Mouse (Mus musculus): ENCODE measurements at regions not wholly inside any gene's neighbourhood (a gene's known extent, or its start where the extent isn't known, plus 50 kb on each side); places are given as distances from the start of the nearest gene placed in this dataset.

DNA sequence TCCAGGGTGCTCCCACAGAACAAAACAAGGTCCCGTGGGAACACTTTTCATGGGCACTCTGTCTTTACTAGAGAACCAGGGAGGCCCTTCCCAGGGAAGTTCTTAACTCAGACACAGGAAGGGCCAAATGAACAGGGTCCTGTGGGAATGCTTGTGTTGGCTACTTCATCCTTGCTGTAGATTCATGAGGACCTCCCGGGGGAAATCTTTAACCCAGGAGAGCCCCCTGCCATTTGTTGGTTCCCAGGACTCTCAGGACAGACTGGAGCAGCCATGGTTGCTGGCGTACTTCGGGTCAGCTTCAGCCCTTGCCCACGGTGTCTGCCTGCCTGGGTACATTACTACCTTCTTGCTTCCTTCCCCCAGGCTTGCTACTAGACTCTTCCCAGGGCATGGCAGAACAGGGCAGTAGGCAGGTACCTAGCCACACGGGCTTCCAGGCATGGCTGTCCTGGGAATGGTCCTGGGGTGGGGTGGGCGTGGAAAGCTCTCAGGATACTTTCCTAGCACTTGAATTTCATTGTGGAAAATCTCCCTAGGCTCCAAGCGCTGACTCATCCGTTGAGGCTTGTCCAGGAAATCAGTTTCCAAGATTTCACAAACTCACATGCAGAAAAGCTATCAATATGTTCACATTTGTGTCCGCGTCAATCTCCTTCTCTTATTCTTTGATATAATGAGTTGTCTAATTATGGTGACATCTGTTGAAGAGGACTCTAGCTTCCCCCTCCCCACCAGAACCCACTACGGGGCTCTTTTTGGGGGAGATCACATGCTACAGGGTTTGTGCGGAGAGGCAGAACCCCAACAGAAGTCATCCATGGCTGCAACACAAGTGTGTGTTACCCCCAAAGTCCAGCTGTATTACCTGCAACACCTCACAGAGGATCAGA is 148.6 kb downstream of the Sec61b start:
- DNase-seq (ENCODE audit: low spot score): no peak

- DNase-seq (ENCODE audit: low spot score): no peak
These were observed 155.5 kb downstream of the Sec61b start for GRCm38 (mm10) chr4:47630006-47630405.

DNA sequence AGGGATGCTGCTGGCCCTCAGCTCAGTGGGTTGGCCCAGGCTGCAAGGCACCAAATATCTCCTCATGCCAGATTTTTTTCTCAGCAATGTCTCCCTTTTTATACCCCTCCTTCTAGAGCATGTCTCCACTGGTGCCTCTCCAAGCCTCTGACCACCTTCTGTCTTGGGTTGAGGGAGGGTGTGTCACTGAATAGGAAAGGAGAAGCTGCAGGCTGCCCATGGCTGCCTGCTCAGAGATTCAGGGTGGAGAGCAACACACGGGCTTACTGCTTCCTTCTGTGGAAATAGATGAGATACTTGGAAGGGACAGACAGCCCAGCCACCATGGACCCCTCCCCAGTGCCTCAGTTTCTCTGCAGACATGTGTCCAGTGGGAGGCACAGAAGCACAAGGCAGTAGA is 156.0 kb downstream of the Sec61b start:
- no peak for DNase-seq (ENCODE audit: low spot score)

GRCm38 (mm10) chr4:47638876-47639494 is 164.5 kb downstream of the Sec61b start:
- peak; percentile 11 for DNase-seq (ENCODE audit: low spot score)

DNA sequence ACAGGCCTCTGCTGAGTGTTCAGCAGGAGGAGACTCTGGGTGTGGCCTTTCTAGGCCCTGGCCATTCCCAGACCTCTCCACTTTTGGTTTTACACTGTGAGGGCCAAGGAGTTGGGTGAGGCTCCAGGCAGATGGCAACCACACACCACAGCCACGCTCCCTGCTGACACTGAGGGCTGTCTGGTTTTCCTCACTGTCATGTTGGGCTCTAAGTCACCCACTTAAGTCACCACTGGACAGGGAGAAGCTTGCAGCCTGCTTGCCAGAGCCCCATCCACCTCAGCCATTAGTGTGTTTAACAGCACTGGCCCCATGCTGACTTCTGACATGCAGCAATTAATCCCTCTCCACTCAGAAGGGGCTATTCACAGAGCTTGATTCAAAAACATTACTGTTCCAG is 170.6 kb downstream of the Sec61b start:
- peak; percentile 30 for DNase-seq (ENCODE audit: low spot score)

- DNase-seq (ENCODE audit: low spot score): no peak
These were observed 174.2 kb downstream of the Sec61b start for GRCm38 (mm10) chr4:47648701-47649100.

- no peak for DNase-seq (ENCODE audit: low spot score)
These were observed 175.5 kb downstream of the Sec61b start for GRCm38 (mm10) chr4:47649951-47650350.

GRCm38 (mm10) chr4:47651521-47651920 is 177.1 kb downstream of the Sec61b start:
- no peak for DNase-seq (ENCODE audit: low spot score)

DNA sequence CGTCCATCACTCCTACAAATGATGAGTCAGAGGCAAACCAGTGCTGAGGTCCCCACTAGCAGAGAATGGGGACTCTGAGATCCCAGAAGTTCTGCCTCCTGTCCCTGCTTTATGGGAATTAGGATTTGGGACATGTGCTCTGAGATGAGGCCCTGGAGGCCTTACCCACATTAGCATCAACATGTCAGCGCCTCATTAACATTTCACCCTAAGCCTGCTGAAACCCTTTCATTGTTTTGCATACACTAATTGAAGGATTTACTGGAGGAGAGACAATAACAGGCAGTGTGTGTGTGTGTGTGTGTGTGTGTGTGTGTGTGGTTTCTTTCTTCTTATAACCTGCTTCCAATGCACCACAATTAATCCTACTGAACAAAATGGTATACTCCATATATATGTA is 178.7 kb downstream of the Sec61b start:
- peak; percentile 30 for DNase-seq (ENCODE audit: low spot score)

DNA sequence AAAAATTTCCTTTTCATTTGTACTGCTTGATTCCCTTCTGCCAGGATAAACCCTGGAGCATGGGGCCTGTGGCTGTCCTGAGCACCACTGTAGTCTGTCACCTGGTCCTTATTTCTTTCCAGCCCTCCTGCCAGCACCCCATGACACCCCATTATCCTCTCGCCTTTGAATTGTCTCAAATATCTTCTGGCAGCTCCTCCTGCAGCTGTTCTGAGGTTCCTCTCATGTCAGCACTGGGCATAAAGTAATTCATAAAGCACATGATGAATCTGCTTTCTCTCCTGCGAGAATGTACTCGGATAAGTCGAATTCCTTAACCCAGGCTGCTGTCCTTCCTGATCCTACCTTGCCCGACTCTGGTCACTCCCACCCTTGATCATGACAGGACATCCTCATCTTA is 195.1 kb downstream of the Sec61b start:
- no peak for DNase-seq (ENCODE audit: low spot score)

DNA sequence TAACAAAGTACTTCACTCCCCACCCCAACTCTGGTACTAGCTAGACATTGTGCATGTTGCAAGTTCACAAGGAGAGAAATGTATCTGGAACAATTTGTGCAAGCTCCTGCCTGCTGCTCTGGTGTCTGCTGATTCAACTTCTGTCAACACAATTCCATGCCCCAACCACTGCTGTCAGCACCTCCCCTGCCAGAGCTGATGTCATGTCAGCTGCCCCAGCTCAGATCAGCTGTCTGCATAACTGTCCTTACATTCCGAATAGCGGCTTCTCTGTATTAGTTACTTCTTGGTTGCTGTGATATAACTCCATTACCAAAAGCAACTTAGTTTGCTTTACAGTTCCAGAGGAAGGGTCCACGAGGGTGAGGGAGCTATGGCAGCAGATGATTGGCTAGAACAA is 196.0 kb downstream of the Sec61b start:
- no peak for DNase-seq (ENCODE audit: low spot score)

- DNase-seq (ENCODE audit: low spot score): no peak
These were observed 196.9 kb downstream of the Sec61b start for GRCm38 (mm10) chr4:47671362-47671761.

- no peak for DNase-seq (ENCODE audit: low spot score)
These were observed 206.7 kb downstream of the Sec61b start for GRCm38 (mm10) chr4:47681141-47681540.

- DNase-seq (ENCODE audit: low spot score): no peak
These were observed 216.7 kb downstream of the Sec61b start for GRCm38 (mm10) chr4:47691207-47691606.

GRCm38 (mm10) chr4:47692654-47693053 is 218.2 kb downstream of the Sec61b start:
- DNase-seq (ENCODE audit: low spot score): no peak

GRCm38 (mm10) chr4:47693221-47693620 is 218.8 kb downstream of the Sec61b start:
- DNase-seq (ENCODE audit: low spot score): no peak

DNA sequence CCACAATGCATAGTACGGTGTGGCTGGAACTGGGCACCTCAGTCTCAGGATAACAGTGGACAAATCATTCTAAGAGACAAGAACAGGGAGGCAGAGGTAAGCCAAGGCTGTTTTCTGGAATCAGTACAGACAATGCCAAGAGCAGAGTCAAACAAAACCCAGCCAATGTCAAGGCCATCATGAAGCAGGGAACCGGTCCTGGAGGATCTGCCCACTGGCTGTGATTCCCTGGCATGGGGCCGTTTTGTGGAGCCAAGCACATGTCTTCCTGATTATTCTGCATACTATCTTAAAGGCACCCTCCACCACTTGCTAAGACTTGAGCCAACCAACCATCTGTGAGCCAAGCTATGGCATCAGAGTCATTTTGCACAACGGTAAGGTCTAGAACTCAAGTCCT is 222.6 kb downstream of the Sec61b start:
- DNase-seq (ENCODE audit: low spot score): no peak

DNA sequence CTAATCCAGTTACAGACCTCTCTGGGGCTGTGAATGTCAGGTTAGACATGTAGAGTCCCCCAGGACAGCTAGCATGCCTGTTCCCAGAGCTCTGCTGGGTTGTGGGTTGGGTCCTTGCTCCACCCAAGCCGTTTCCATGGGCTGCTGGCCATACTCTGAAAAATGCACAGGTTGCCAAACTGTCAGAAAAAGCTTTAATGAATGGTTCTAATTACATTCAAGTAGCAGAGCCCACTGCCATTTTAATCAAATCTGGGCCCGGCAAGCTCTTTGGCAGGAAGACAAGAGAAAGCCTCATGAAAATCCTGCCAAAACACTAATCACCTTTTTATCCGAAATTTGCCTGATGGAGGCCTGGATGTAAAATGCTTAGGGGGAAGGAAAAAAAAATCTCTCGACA is 224.1 kb downstream of the Sec61b start:
- DNase-seq (ENCODE audit: low spot score): no peak

GRCm38 (mm10) chr4:47698926-47699325 is 224.5 kb downstream of the Sec61b start:
- no peak for DNase-seq (ENCODE audit: low spot score)

- DNase-seq (ENCODE audit: low spot score): no peak
These were observed 229.0 kb downstream of the Sec61b start for GRCm38 (mm10) chr4:47703501-47703900.

DNA sequence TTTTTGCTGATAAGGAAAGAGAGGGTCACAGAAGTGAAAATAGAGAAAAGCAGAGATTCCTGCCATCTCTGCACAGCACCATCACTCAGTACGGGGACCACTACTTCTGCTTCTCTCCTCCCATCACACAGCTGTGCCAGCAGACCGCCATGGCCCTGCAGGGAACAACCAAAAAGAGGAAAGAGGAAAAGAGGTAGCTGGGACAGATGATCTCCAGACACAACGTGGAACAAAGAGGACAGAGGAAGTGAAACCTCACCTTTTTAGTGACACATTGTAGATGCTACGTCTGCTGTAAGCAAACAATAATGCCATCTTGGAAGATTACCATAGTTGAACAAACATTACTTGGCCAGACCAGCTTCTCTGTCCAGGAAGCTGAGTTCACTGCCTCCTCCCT is 230.1 kb downstream of the Sec61b start:
- DNase-seq (ENCODE audit: low spot score): no peak

DNA sequence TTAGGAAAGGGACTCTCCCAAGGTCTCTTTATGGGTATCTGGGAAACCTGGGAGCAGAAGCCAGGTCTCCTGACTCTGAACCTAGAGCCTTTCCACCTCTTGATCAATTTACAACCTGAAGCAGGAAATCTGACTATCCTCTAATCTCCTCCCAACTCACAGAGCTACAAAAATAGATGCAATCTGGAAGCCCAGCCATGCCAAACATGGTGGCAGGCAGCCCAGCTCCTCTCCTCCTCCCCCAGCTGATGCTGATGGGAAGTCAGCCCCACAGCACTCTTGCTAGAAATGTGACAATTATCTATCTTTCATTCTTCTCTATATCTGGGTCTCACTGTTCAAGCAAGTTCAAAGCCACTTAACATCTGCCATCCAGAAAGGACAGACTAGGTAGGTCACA is 233.5 kb downstream of the Sec61b start:
- DNase-seq (ENCODE audit: low spot score): no peak

DNA sequence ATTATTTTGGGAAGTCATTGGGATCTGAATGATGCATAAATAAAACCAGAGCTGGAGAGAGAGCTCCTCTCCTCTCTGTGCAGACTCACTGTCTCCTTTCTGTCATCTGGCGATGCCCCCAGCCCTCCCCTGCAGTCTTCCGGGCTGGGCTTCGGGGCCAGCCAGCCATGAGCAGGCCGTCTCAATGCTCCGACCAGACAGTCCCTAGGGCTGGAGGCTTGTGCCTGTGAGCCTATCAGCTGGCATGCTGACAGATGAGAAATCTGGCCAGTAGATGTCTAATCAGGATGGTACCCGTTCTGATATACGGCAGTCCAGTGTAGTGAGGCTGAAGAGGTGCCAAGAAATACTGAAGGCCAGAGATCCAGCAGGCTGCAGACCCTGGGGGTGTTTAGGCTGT is 238.9 kb downstream of the Sec61b start:
- no peak for DNase-seq (ENCODE audit: low spot score)
